Mouse (Mus musculus) hindbrain, embryonic 13.5 days (tissue): Measurements from ENCODE around the gene Crabp2. TPM values are rescaled to one million over a fixed set of nuclear protein-coding genes. Genes with fewer than 3 reads are reported as not detected.

Source experiments
- ATAC-seq: fragments of 200-750 bp; cut with Nextera tagmentation; 2 replicates; pipeline ENCODE4 v1.8.0; 2017; ENCODE audit warnings: moderate TSS enrichment; ENCODE audit not compliant: low FRiP score
- H3K27ac ChIP-seq: fragments of 300-500 bp; sonication (generic); 2 replicates; pipeline ENCODE4 v1.5.1; 2015; ENCODE audit warnings: inconsistent platforms, mild to moderate bottlenecking, moderate library complexity
- H3K27me3 ChIP-seq: fragments of 300-500 bp; sonication (generic); 2 replicates; pipeline ENCODE4 v1.6.1; 2015; ENCODE audit warnings: mild to moderate bottlenecking, inconsistent platforms
- H3K36me3 ChIP-seq: fragments of 300-500 bp; sonication (generic); 2 replicates; pipeline ENCODE4 v1.6.1; 2015; ENCODE audit warnings: mild to moderate bottlenecking, inconsistent platforms
- H3K4me1 ChIP-seq: fragments of 300-500 bp; sonication (generic); replicated peaks from 2 replicates; pipeline ENCODE4 v1.6.1; 2015; ENCODE audit warnings: inconsistent platforms
- H3K4me2 ChIP-seq: fragments of 300-500 bp; sonication (generic); 2 replicates; pipeline ENCODE4 v1.6.1; 2015; ENCODE audit warnings: inconsistent platforms, mild to moderate bottlenecking, moderate library complexity
- H3K4me3 ChIP-seq: fragments of 300-500 bp; sonication (generic); 2 replicates; pipeline ENCODE4 v1.5.1; 2015; ENCODE audit warnings: mild to moderate bottlenecking, inconsistent platforms
- H3K9ac ChIP-seq: fragments of 300-500 bp; sonication (generic); 2 replicates; pipeline ENCODE4 v1.6.1; 2015; ENCODE audit warnings: mild to moderate bottlenecking, inconsistent platforms
- H3K9me3 ChIP-seq: fragments of 300-500 bp; sonication (generic); 2 replicates; pipeline ENCODE4 v1.6.1; 2016; ENCODE audit warnings: inconsistent platforms
- WGBS: fragments of 180-500 bp; shearing (Covaris S2); methylation state at CpG from one replicate; pipeline ENCODE4 v1.1.7; 2015; 5-methylcytosine and 5-hydroxymethylcytosine counted together
- polyA plus RNA-seq: library from polyadenylated mRNA; unstranded; fragments of >200 nt; fragmentation: Nextera tagmentation; extraction: Ambion mirVana; gene quantifications from 2 replicates; pipeline ENCODE4 v1.2.1, GENCODE M21; 2015

Gene Crabp2
- polyA plus RNA-seq, 1 experiment from 2014 or later: 148 TPM

DNA sequence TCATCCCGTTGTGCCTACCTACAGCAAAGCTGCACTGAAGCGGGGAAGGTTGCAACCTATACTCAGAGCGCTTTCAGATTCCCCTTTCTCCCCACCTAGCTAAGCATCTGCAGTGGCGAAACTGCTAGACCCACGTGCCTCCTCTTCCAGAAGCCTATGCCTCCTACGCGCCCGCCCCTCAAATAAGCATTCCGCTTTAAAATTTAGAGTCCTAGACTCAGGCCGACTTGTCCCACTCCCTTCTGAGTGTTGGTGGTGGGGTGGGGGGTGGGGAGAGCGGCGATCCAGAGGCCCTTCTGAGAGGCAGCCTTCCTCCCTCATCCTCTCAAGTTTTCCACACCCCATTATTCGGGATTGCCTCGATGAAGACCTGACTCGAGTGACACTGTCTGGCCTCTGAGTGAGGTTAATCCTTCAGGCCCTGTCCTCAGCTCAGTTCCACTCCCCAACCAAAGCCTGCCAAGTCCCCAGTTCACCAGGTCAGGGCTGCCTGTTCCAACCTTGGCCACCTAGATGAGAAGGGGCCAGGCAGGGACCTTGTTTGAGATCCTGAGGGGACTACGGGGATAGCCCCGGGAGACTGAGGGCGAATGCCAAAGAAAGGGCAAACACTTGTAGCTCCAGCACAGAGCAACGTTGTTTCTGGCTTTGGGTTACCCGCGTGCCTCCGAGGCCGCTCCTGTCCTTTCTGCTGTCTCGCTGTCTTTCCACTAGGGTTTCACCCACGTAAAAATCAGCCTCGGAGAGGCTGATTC is 1.2 kb upstream of the Crabp2 start:
- ATAC-seq: peak; percentile 0; the same call in 1 of the 2 replicates
- Histone ChIP-seq H3K4me1 (peaks cover 76% of the 10 kb centered on the region), H3K4me2 (peak overlapping the region; percentile 59), H3K27ac (peak overlapping the region; percentile 55; the same call in 1 of the 2 replicates), H3K36me3 (peaks cover 14% of the 10 kb centered on the region), H3K27me3 (no peaks in the 10 kb centered on the region), H3K4me3 (peak overlapping the region; percentile 36), H3K9ac (peak overlapping the region; percentile 68), H3K9me3 (no peaks in the 10 kb centered on the region)
- 5% methylated on average over 26 of the region's 26 CpGs for WGBS

DNA sequence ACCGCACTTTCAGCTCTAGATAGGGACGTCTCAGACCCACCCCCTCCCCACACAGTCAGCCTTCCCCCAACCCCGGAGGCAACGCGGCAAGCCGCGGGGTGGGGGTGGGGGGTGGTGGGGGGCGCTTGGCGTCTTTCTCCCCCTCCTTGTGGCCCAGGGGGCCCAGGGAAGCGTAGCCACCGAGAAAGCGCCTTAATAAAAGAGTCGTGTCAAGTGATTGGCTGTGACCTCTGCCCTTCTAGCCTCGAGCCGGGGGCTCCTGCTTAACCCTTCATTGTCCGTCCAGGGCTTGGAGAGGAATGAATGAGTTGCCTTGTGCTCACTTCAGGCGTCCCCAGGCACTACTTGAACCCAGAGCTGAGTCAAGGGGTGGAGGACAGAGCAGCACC is 661 bp upstream of the Crabp2 start:
- 0% methylated on average over 16 of the region's 17 CpGs for WGBS
- no peaks in the 10 kb centered on the region for H3K9me3 ChIP-seq
- no peaks in the 10 kb centered on the region for H3K27me3 ChIP-seq
- peak overlapping the region; percentile 59 for H3K4me2 ChIP-seq
- peaks cover 9% of the 10 kb centered on the region; the same call in 1 of the 2 replicates for H3K36me3 ChIP-seq
- peak overlapping the region; percentile 23; the same call in 1 of the 2 replicates for H3K27ac ChIP-seq
- peak overlapping the region; percentile 36 for H3K4me3 ChIP-seq
- peak; percentile 9; the same call in 1 of the 2 replicates for ATAC-seq
- H3K4me1 ChIP-seq: peaks cover 82% of the 10 kb centered on the region
- H3K9ac ChIP-seq: peak overlapping the region; percentile 68

DNA sequence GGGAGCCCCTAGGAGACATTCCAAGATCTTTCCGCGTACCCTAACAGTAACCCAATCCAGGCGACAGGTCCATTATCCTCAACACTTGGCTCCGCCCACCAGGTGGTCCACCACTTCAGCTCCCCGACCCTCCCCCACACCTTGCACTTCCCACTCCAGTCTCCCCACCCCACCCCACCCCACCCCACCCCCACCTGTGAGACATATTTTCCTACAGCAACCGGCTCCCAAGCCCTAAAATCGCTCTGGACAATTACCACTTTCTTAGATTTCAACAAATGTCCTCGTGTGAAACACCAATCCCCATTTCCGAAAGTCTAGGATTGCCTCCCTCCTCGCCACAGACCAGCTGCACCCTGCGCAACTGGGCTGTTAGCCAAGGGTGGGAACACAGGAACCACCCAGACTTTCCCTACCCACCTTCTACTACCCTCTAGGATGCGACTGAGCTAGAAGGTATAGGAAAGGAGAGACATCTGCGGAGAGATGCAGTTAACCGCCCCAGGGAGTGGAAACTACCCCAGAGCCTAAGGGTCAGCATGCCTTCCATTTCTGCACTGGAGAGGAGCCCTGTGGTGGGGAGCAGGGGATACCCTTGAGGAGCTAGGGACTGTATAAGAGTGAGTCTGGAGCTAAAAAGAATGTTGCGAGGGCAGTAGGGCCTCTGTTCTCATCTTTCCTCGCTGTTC is 944 bp downstream of the Crabp2 start:
- peak overlapping the region; percentile 71 for H3K27ac ChIP-seq
- H3K27me3 ChIP-seq: no peaks in the 10 kb centered on the region
- H3K4me2 ChIP-seq: peak overlapping the region; percentile 59
- no peak for ATAC-seq
- no peaks in the 10 kb centered on the region for H3K9me3 ChIP-seq
- H3K4me3 ChIP-seq: peak overlapping the region; percentile 36
- 7% methylated on average over 16 of the region's 16 CpGs for WGBS
- H3K9ac ChIP-seq: peak overlapping the region; percentile 68
- H3K36me3 ChIP-seq: no peaks in the 10 kb centered on the region
- H3K4me1 ChIP-seq: peaks cover 84% of the 10 kb centered on the region

- H3K4me3 ChIP-seq: peak overlapping the region; percentile 36
- whole genome bisulfite sequencing: 6% methylated on average over 13 of the region's 13 CpGs
Observed at GRCm38 (mm10) chr3:87949955-87950515, 1.6 kb downstream of the Crabp2 start.

GRCm38 (mm10) chr3:87951946-87952345 is 3.5 kb downstream of the Crabp2 start:
- Histone ChIP-seq H3K27ac (peak overlapping the region; percentile 72), H3K9me3 (no peaks in the 10 kb centered on the region), H3K27me3 (no peaks in the 10 kb centered on the region), H3K4me3 (peak overlapping the region; percentile 24), H3K4me1 (peaks cover 58% of the 10 kb centered on the region), H3K4me2 (peak overlapping the region; percentile 49), H3K9ac (peak overlapping the region; percentile 60), H3K36me3 (no peaks in the 10 kb centered on the region)
- 12% methylated on average over 12 of the region's 12 CpGs for WGBS
- no peak for ATAC-seq

More at GRCm38 (mm10) chr3:87949955-87950515, 1.6 kb downstream of the Crabp2 start:
- peak overlapping the region; percentile 71 for H3K27ac ChIP-seq
- H3K4me1 ChIP-seq: peaks cover 77% of the 10 kb centered on the region
- H3K9ac ChIP-seq: peak overlapping the region; percentile 65
- H3K4me2 ChIP-seq: peak overlapping the region; percentile 59
- H3K9me3 ChIP-seq: no peaks in the 10 kb centered on the region
- no peaks in the 10 kb centered on the region for H3K36me3 ChIP-seq
- ATAC-seq: no peak
- H3K27me3 ChIP-seq: no peaks in the 10 kb centered on the region

GRCm38 (mm10) chr3:87952440-87952839 is 4.0 kb downstream of the Crabp2 start:
- H3K36me3 ChIP-seq: no peaks in the 10 kb centered on the region
- ATAC-seq: peak; percentile 13; the same call in 1 of the 2 replicates
- 2% methylated on average over 5 of the region's 5 CpGs for WGBS
- H3K4me3 ChIP-seq: peak overlapping the region; percentile 24
- no peaks in the 10 kb centered on the region for H3K9me3 ChIP-seq
- H3K27me3 ChIP-seq: no peaks in the 10 kb centered on the region
- H3K4me2 ChIP-seq: peak overlapping the region; percentile 49
- H3K27ac ChIP-seq: peak overlapping the region; percentile 72
- peaks cover 53% of the 10 kb centered on the region for H3K4me1 ChIP-seq
- H3K9ac ChIP-seq: peak overlapping the region; percentile 60

DNA sequence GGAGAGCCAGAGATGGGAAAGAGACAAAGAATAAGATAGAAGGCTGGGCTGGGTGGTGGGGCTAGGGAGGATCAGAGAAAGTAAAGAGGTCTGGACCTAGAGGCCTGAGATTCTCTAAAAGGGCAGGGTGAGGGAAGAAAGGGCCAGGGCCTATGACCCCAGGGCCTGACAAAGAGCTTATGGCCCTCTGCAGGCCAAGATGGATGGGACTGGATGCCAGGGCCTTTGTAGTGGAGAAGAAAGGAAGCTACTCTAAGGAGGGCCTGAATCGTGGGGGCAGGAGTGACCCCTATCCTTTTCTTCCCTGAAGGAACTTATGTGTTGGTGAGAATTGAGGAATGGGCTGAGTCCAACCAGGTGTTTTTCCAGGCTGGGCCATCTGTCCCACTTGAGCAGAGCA is 9.6 kb downstream of the Crabp2 start:
- ATAC-seq: no peak
- no peaks in the 10 kb centered on the region for H3K27me3 ChIP-seq
- H3K9ac ChIP-seq: no peak overlapping the region
- no peak overlapping the region for H3K4me2 ChIP-seq
- WGBS: 5% methylated on average over 1 of the region's 1 CpGs
- H3K36me3 ChIP-seq: no peaks in the 10 kb centered on the region
- H3K4me3 ChIP-seq: no peak overlapping the region
- no peak overlapping the region for H3K27ac ChIP-seq
- peaks cover 24% of the 10 kb centered on the region for H3K4me1 ChIP-seq
- H3K9me3 ChIP-seq: no peaks in the 10 kb centered on the region

GRCm38 (mm10) chr3:87958476-87958875 is 10.0 kb downstream of the Crabp2 start:
- Histone ChIP-seq H3K27ac (no peak overlapping the region), H3K4me3 (no peak overlapping the region), H3K27me3 (no peaks in the 10 kb centered on the region), H3K9ac (no peak overlapping the region), H3K36me3 (no peaks in the 10 kb centered on the region), H3K9me3 (no peaks in the 10 kb centered on the region), H3K4me1 (peaks cover 23% of the 10 kb centered on the region), H3K4me2 (no peak overlapping the region)
- WGBS: 12% methylated on average over 4 of the region's 4 CpGs
- no peak for ATAC-seq

DNA sequence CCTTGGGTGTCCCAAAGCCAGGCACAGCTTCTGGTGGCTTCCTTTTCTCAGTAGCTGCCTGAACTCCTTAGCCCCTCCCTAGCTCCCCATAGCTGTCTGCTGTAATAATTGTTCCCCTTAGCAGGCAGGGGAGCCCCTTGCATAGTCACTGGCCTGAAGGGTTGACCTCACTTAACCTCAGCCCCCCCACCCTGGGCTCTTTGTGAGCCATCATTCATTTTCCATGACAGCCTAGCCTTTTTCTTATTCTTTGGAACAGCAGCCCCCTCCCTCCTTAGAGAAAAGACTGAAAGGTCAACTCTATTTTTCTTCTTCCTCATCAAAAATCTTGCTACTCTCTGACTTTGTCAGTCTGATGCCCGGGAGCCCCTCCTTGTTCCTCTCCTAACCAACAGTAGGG is 10.5 kb downstream of the Crabp2 start:
- Histone ChIP-seq H3K27me3 (no peaks in the 10 kb centered on the region), H3K4me1 (peaks cover 23% of the 10 kb centered on the region), H3K9me3 (no peaks in the 10 kb centered on the region), H3K9ac (no peak overlapping the region; the same call in 1 of the 2 replicates), H3K4me2 (no peak overlapping the region), H3K27ac (peak overlapping the region; percentile 40; the same call in 1 of the 2 replicates), H3K36me3 (no peaks in the 10 kb centered on the region), H3K4me3 (no peak overlapping the region)
- no peak for ATAC-seq
- 7% methylated on average over 1 of the region's 1 CpGs for WGBS

DNA sequence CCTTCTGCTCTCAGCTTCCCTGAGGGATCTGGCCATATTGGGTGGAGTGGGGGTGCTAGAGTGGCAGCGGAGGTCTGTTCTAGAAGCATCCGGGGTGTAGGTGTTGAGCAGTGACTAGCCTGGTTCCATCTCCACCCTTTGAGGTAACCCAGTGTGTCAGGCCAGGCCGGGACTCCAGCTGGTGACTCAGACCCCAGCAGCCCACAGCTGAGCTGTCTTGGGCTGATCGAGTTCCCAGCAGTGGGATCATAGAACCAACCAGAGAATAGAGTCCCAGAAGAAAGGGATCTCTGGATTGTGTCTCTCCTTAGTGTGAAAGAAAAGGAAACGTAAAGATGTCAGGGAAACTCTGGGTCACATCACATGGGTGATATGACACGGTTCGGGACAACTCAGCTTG is 10.9 kb downstream of the Crabp2 start:
- H3K4me1 ChIP-seq: peaks cover 23% of the 10 kb centered on the region
- no peaks in the 10 kb centered on the region for H3K27me3 ChIP-seq
- peak overlapping the region; percentile 40; the same call in 1 of the 2 replicates for H3K27ac ChIP-seq
- no peak overlapping the region for H3K4me2 ChIP-seq
- no peaks in the 10 kb centered on the region for H3K9me3 ChIP-seq
- H3K36me3 ChIP-seq: no peaks in the 10 kb centered on the region
- H3K4me3 ChIP-seq: no peak overlapping the region
- H3K9ac ChIP-seq: no peak overlapping the region
- WGBS: 34% methylated on average over 7 of the region's 7 CpGs
- ATAC-seq: no peak

DNA sequence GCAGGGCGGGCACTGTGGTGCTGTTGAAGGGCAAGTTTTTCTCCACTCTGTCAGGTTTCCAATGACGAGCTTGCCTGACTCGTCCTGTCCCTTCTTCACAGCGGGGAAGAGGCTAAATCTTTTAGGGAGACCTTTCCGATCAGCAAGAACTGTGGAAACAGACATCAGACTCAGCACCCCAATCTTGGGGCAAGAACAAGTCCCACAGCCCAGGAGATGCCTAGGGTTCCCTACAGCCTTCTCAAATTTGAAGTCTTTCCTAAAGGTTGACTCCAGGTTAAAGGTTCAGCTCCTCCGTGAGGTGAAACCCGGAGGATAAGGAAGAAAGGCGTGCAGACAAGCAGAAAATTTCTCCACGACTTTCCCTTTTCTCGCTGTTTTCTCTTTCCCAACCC is 11.7 kb downstream of the Crabp2 start:
- H3K9ac ChIP-seq: peak overlapping the region; percentile 80
- WGBS: 4% methylated on average over 10 of the region's 10 CpGs
- peak overlapping the region; percentile 78 for H3K4me2 ChIP-seq
- H3K9me3 ChIP-seq: no peaks in the 10 kb centered on the region
- H3K27me3 ChIP-seq: no peaks in the 10 kb centered on the region
- peak overlapping the region; percentile 45 for H3K4me3 ChIP-seq
- no peaks in the 10 kb centered on the region for H3K36me3 ChIP-seq
- H3K4me1 ChIP-seq: peaks cover 23% of the 10 kb centered on the region
- no peak for ATAC-seq
- peak overlapping the region; percentile 94 for H3K27ac ChIP-seq

DNA sequence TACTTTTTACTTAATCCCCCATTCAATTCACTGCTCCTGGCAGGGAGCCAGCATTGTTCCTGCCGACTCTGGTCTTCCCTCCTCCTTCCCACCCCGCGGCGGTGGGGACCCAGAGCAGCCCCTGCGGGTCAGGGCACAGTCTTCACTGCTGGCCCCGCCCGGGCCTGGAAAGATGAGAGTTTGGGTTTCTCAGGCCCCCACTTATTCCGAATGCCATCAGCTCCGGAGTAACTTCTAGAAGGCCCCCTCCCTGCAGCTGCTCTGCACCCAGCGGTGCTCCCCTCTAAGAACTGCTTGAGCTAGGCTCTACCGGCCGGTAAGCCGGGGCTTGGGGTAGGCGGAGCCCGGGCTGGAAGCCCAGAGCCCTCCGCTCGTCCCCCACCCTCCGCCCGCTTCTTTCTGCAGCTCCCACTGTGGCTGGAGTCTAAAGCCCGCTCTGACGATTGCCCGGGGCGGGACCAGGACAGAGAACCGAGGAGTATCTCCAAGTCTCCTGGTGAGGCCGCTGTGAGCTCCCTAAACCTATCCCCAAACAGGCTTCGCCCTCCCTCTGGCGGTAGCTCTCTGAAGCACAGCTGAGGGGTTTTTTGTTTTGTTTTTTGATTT is 12.2 kb downstream of the Crabp2 start:
- Histone ChIP-seq H3K9me3 (no peaks in the 10 kb centered on the region), H3K27ac (peak overlapping the region; percentile 94), H3K9ac (peak overlapping the region; percentile 80), H3K36me3 (no peaks in the 10 kb centered on the region), H3K27me3 (no peaks in the 10 kb centered on the region), H3K4me2 (peak overlapping the region; percentile 78), H3K4me1 (peaks cover 23% of the 10 kb centered on the region), H3K4me3 (peak overlapping the region; percentile 45)
- ATAC-seq: peak; percentile 96
- under 1% methylated on average over 27 of the region's 27 CpGs for WGBS
